10 mouse cellular contexts compared by ENCODE assay signal in the genomic region with DNA sequence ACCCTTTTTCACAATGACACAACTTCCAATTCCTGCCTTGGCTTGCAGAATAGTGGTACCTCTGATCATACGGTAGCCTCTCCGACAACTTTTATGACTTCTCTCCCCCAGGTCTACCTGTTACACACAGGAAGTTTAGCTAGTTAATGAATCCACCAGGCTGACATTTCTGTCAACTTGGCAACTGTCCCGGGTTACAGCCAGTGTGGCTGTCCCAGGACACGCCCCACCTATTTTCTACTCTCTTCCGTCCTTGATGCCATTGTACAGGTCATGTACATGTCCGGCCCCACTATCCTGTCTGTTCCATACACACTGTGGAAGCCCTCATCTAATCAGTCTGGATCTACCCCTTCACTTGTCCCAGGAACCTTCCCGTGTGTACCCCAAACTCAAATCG. TPM values are rescaled to one million over a fixed set of nuclear protein-coding genes. Genes with fewer than 3 reads are reported as not detected.
DNase-seq lines count a peak whose midpoint lies in the region; ATAC-seq and TF ChIP-seq lines count a peak whose summit lies in the region.
"Had no signal": no experiment of that assay in that cellular context is flagged by ENCODE, and none has a peak within 500 bp of the region (broad histone marks: within the 10 kb centered on the region; RNA-seq: fewer than 3 reads in every experiment).

No protein-coding gene starts in this region.

- H3K4me3 ChIP-seq in heart, embryonic 11.5 days (ENCODE audit: low read depth, low read length) = no peak overlapping the region
- peak overlapping the region; percentile 22; the same call in 1 of the 2 replicates for H3K4me3 ChIP-seq in G1E (ENCODE audit: low read depth, low read length)
- no peak overlapping the region for H3K4me3 ChIP-seq in heart, embryonic 15.5 days
- H3K4me3 ChIP-seq in liver, embryonic 11.5 days (ENCODE audit: low read depth, low read length) = no peak overlapping the region
- H3K4me3 ChIP-seq in hindbrain, embryonic 11.5 days (ENCODE audit: low read depth, low read length) = no peak overlapping the region

- H3K4me1 ChIP-seq in heart, embryonic 11.5 days (ENCODE audit: control insufficient read depth, insufficient read depth, low read length) = peaks cover 34% of the 10 kb centered on the region
- H3K4me1 ChIP-seq in G1E (ENCODE audit: insufficient read depth, low read depth, low read length) = peaks cover 72% of the 10 kb centered on the region
- H3K4me1 ChIP-seq in heart, embryonic 15.5 days (replicated peaks) = peaks cover 49% of the 10 kb centered on the region
- peaks cover 52% of the 10 kb centered on the region for H3K4me1 ChIP-seq in liver, embryonic 11.5 days (replicated peaks; ENCODE audit: control insufficient read depth, insufficient read depth, low read length)
- H3K4me1 ChIP-seq in hindbrain, embryonic 11.5 days (replicated peaks; ENCODE audit: control insufficient read depth, insufficient read depth, low read length) = peaks cover 13% of the 10 kb centered on the region

- no peak for ATAC-seq in heart, embryonic 11.5 days (replicated peaks; ENCODE audit: insufficient number of reproducible peaks, low FRiP score, low TSS enrichment)
- ATAC-seq in G1E (ENCODE audit: extremely low read depth, insufficient number of reproducible peaks, low FRiP score, poor library complexity, severe bottlenecking) = no peak
- ATAC-seq in heart, embryonic 15.5 days (replicated peaks; ENCODE audit: insufficient number of reproducible peaks, insufficient read depth, low FRiP score, low read depth) = no peak
- ATAC-seq in liver, embryonic 11.5 days (replicated peaks; ENCODE audit: low FRiP score) = no peak
- no peak for ATAC-seq in hindbrain, embryonic 11.5 days (ENCODE audit: low FRiP score)

- H3K27ac ChIP-seq in heart, embryonic 11.5 days (ENCODE audit: low read depth, low read length) = no peak overlapping the region
- H3K27ac ChIP-seq in heart, embryonic 15.5 days = peak overlapping the region; percentile 46
- 0 out of 2 replicates have a peak overlapping the region, but pooled peaks have one; percentile 1 for H3K27ac ChIP-seq in liver, embryonic 11.5 days (ENCODE audit: low read depth, low read length)
- H3K27ac ChIP-seq in hindbrain, embryonic 11.5 days (ENCODE audit: low read depth, low read length) = no peak overlapping the region

- 87% methylated on average over 8 of the region's 8 CpGs for WGBS in heart, embryonic 11.5 days (ENCODE audit: insufficient replicate concordance)
- WGBS in heart, embryonic 15.5 days = 65% methylated on average over 8 of the region's 8 CpGs
- 81% methylated on average over 8 of the region's 8 CpGs for WGBS in liver, embryonic 11.5 days
- WGBS in hindbrain, embryonic 11.5 days = 91% methylated on average over 8 of the region's 8 CpGs

- DNase-seq in heart, adult 11 months = peak; percentile 98
- no peak for DNase-seq in G1E (ENCODE audit: low spot score)
- no peak for DNase-seq in liver, embryonic 11.5 days (ENCODE audit: low spot score)
- DNase-seq in layer of hippocampus, adult 9-11 months = no peak
- DNase-seq in T-cell, adult 2 months (ENCODE audit: low spot score) = no peak
- no peak for DNase-seq in hindbrain, embryonic 11.5 days (ENCODE audit: low spot score)
- DNase-seq: cerebellum, adult 9-10 months; right cerebral cortex, postnatal 14 days had no signal

- no peaks in the 10 kb centered on the region for H3K9me3 ChIP-seq in heart, embryonic 11.5 days (replicated peaks; ENCODE audit: control insufficient read depth, low read length)
- H3K9me3 ChIP-seq in G1E (replicated peaks) = no peaks in the 10 kb centered on the region
- no peaks in the 10 kb centered on the region for H3K9me3 ChIP-seq in heart, embryonic 15.5 days (replicated peaks)
- H3K9me3 ChIP-seq in liver, embryonic 11.5 days (ENCODE audit: control insufficient read depth, low read length) = no peaks in the 10 kb centered on the region
- H3K9me3 ChIP-seq in hindbrain, embryonic 11.5 days (ENCODE audit: control insufficient read depth, low read length) = no peaks in the 10 kb centered on the region

- no peak for TF ChIP-seq CTCF in G1E (IDR thresholded peaks at IDR 0.05; ENCODE audit: low read depth, low read length)

- H3K27me3 ChIP-seq in heart, embryonic 11.5 days (ENCODE audit: control insufficient read depth, insufficient read depth, low read length) = no peaks in the 10 kb centered on the region
- H3K27me3 ChIP-seq in G1E (ENCODE audit: insufficient read depth, low read length) = no peaks in the 10 kb centered on the region
- H3K27me3 ChIP-seq in heart, embryonic 15.5 days = no peaks in the 10 kb centered on the region
- no peaks in the 10 kb centered on the region for H3K27me3 ChIP-seq in liver, embryonic 11.5 days (replicated peaks; ENCODE audit: control insufficient read depth, insufficient read depth, low read length)
- no peaks in the 10 kb centered on the region for H3K27me3 ChIP-seq in hindbrain, embryonic 11.5 days (ENCODE audit: control insufficient read depth, insufficient read depth, low read length)

- no peak overlapping the region; the same call in 1 of the 2 replicates for H3K9ac ChIP-seq in heart, embryonic 11.5 days (ENCODE audit: low read depth, low read length)
- H3K9ac ChIP-seq in heart, embryonic 15.5 days = no peak overlapping the region
- H3K9ac ChIP-seq in liver, embryonic 11.5 days (ENCODE audit: low read depth, low read length) = no peak overlapping the region
- H3K9ac ChIP-seq in hindbrain, embryonic 11.5 days (ENCODE audit: low read depth, low read length) = no peak overlapping the region

- no peak overlapping the region for H3K4me2 ChIP-seq in heart, embryonic 11.5 days
- no peak overlapping the region for H3K4me2 ChIP-seq in heart, embryonic 15.5 days
- no peak overlapping the region for H3K4me2 ChIP-seq in liver, embryonic 11.5 days
- H3K4me2 ChIP-seq in hindbrain, embryonic 11.5 days (replicated peaks; ENCODE audit: low read depth, low read length) = no peak overlapping the region

- H3K36me3 ChIP-seq in heart, embryonic 11.5 days (ENCODE audit: control insufficient read depth, insufficient read depth, low read length) = no peaks in the 10 kb centered on the region
- H3K36me3 ChIP-seq in G1E (replicated peaks) = peaks cover 58% of the 10 kb centered on the region
- H3K36me3 ChIP-seq in heart, embryonic 15.5 days = no peaks in the 10 kb centered on the region
- peaks cover 2% of the 10 kb centered on the region; the same call in 1 of the 2 replicates for H3K36me3 ChIP-seq in liver, embryonic 11.5 days (ENCODE audit: control insufficient read depth, insufficient read depth, low read length)
- no peaks in the 10 kb centered on the region for H3K36me3 ChIP-seq in hindbrain, embryonic 11.5 days (ENCODE audit: control insufficient read depth, insufficient read depth, low read length)

RNA-seq across cellular contexts. Expression of a gene that starts 5.2 kb away (rescaled TPM):
- polyA plus RNA-seq in heart, embryonic 11.5 days (2014; fragmentation: Nextera tagmentation; extraction: Ambion mirVana) = 20.8 and 21.3 TPM in 2 replicates
- total RNA-seq in G1E (2014; fragmentation: Nextera tagmentation) (57.3 and 66.5 TPM in 2 replicates), G1E (2017) (53.6 and 62.3 TPM in 2 replicates)
- 19.4 and 21.4 TPM in 2 replicates for polyA plus RNA-seq in G1E (2012)
- polyA plus RNA-seq in heart, embryonic 15.5 days (2015; fragmentation: Nextera tagmentation; extraction: Ambion mirVana) = 14.0 and 19.0 TPM in 2 replicates
- polyA plus RNA-seq in liver, embryonic 11.5 days (2014; fragmentation: Nextera tagmentation; extraction: Ambion mirVana) = 28.7 and 29.8 TPM in 2 replicates
- 29.5 and 39.7 TPM in 2 replicates for polyA plus RNA-seq in hindbrain, embryonic 11.5 days (2014; fragmentation: Nextera tagmentation; extraction: Ambion mirVana)

RNA-seq across cellular contexts. Expression of a gene that starts 5.3 kb away (rescaled TPM):
- polyA plus RNA-seq in heart, embryonic 11.5 days (2014; fragmentation: Nextera tagmentation; extraction: Ambion mirVana) = 52.9 and 54.2 TPM in 2 replicates
- total RNA-seq in G1E (2014; fragmentation: Nextera tagmentation) = 68.9 and 79.7 TPM in 2 replicates
- 70.2 and 78.3 TPM in 2 replicates for total RNA-seq in G1E (2017)
- polyA plus RNA-seq in G1E (2012) = 29.3 and 35.5 TPM in 2 replicates
- 45.3 and 47.4 TPM in 2 replicates for polyA plus RNA-seq in heart, embryonic 15.5 days (2015; fragmentation: Nextera tagmentation; extraction: Ambion mirVana)
- polyA plus RNA-seq in liver, embryonic 11.5 days (2014; fragmentation: Nextera tagmentation; extraction: Ambion mirVana) = 95.7 and 102 TPM in 2 replicates
- polyA plus RNA-seq in hindbrain, embryonic 11.5 days (2014; fragmentation: Nextera tagmentation; extraction: Ambion mirVana) = 59.6 and 70.0 TPM in 2 replicates

RNA-seq across cellular contexts. Expression of a gene that starts 20.5 kb away (rescaled TPM):
- polyA plus RNA-seq in heart, embryonic 11.5 days (2014; fragmentation: Nextera tagmentation; extraction: Ambion mirVana) = 0.41 and 0.96 TPM in 2 replicates
- total RNA-seq in G1E (2014; fragmentation: Nextera tagmentation) (1.2 and 2.0 TPM in 2 replicates), G1E (2017) (0.06 TPM in 1 of 2 replicates, not detected in the other)
- 0.26 and 0.36 TPM in 2 replicates for polyA plus RNA-seq in G1E (2012)
- 0.48 and 1.7 TPM in 2 replicates for polyA plus RNA-seq in heart, embryonic 15.5 days (2015; fragmentation: Nextera tagmentation; extraction: Ambion mirVana)
- polyA plus RNA-seq in liver, embryonic 11.5 days (2014; fragmentation: Nextera tagmentation; extraction: Ambion mirVana) = 4.3 and 4.7 TPM in 2 replicates
- polyA plus RNA-seq in hindbrain, embryonic 11.5 days (2014; fragmentation: Nextera tagmentation; extraction: Ambion mirVana) = 0.14 and 0.45 TPM in 2 replicates

Comparison
In these comparisons a context has a peak if more than half of its experiments do, and no peak if none do; other contexts are left out.
1. H3K27ac ChIP-seq: peak in heart, embryonic 15.5 days (single experiment) and liver, embryonic 11.5 days (single experiment); none in heart, embryonic 11.5 days (single experiment) and hindbrain, embryonic 11.5 days (single experiment).